Mouse (Mus musculus) mesoderm, embryonic 11.5 days (tissue): ENCODE data around the gene Slc9a3.

Source experiments
- DNase-seq: peaks from one replicate; pipeline ENCODE4 v3.0.0-alpha.2; 2012; ENCODE audit warnings: low read depth, low spot score

The Slc9a3 gene

DNA sequence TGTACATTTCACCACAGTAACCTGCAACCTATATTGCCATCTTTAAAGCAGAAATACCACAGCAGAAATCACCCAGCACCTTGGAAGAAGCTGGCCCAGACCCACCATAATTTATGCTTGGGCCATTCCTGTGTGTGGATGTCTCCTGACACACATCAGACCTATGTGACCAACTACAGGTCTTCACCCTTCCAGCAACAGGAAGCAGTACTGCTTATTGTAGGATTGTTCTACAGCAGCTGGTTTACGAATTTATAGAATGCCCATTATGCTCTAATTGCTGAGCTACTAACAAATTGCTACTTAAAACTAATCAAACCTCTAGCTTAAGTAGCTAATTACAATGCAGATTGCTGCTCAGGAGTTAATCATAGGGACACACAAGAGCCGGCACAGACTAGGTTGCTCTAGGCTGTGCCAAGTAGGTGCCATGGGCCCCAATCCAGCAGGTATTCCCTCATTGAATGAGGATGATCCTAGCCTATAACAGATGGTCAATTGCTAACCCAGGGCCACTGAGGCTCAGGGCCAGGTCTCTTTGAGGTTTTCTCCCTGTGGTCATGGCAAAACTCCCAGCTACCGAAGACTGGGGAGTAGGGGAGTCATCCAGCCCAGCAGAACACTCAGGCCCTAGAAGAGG, 24.8 kb downstream of the Slc9a3 start:
- DNase-seq = no peak

DNA sequence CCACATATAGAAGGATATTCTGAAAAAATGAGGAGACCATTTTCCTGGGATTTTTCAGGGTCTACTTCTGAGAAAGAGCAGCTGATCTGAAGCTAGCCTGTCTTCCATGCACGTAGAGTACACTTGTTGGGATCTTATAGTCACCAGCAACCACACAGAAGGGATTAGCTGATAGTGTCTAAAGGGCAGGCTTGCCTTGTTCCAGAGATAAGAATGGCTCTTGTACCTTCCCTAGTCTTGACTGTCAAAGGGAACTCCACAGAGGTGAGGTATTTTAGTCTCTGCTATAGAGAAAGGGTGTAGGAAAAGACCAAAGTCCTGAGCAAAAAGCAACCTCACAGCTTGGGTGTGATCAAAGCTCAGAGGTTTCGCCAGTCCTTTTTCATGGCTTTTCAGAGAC, 26.1 kb downstream of the Slc9a3 start:
- no peak for DNase-seq

DNA sequence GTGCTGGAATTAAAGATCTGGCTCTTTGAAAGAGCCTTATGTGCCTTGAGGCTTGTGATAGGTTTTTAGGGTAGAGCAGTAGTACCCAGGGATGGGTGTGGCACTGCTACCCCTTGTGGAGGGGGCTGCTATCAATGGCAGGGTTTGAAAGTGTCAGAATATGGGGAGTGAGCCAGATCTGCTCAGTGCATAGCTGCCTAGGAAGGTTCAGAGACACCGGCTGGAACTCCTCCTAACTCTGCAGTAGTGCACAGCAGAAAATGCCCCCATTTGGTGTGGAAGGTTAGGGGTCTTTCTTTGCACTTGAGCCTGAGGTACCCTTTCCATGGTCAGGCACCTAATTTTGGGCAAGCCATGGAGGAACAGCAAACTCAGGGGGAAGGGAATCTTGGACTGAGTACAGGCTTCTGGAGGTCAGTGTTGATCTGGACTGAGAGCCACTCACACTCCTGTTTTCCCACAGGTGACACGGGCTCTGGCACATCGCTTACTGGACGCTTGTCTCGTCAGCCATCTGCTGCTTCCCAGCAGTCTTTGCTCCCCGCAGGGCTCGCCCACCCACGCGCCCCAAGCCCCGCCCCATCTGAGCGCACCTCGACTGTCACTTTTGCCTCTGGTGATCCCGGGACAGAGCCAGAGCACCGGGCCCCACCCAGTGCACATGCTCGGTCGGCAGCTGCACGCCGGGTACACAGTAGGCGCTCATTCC, 45.2 kb downstream of the Slc9a3 start:
- DNase-seq = peak; percentile 50

DNA sequence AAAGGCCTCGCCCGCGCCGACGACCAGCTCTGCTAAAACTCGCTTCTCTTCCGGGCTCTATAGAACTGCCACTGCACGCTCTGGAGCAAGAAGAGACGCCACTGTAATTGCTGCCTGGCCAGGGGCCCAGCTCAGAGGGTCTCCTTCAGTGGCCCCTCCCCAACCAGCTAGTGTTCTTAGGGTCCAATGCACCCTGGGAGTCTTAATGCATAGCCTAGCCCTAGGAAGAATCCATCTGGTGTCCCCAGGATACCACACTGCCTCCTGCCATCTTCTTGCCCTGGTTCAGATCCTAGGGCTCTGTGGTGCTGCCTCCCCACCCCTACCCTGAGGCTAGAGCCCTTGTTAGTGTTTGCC, 45.8 kb downstream of the Slc9a3 start:
- DNase-seq = no peak

DNA sequence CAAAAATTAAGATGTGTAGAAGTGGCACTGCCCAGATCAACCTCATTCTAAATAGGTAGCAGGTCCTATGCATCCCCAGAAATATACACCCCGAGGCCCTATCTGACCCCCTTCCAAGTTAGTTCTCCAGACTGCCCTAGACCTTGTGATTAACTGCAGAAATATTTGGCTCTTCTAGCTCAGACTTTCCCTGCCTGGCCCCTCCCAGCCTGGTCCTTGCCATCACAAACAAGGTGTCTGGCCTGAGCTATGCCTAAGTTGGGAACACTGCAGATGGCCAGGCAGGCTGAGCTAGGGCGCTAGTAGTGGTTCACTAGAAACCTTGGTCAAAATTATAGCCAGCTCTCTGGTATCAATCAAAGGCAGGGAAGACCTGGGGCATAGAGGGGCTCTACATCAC, 46.2 kb downstream of the Slc9a3 start:
- no peak for DNase-seq

DNA sequence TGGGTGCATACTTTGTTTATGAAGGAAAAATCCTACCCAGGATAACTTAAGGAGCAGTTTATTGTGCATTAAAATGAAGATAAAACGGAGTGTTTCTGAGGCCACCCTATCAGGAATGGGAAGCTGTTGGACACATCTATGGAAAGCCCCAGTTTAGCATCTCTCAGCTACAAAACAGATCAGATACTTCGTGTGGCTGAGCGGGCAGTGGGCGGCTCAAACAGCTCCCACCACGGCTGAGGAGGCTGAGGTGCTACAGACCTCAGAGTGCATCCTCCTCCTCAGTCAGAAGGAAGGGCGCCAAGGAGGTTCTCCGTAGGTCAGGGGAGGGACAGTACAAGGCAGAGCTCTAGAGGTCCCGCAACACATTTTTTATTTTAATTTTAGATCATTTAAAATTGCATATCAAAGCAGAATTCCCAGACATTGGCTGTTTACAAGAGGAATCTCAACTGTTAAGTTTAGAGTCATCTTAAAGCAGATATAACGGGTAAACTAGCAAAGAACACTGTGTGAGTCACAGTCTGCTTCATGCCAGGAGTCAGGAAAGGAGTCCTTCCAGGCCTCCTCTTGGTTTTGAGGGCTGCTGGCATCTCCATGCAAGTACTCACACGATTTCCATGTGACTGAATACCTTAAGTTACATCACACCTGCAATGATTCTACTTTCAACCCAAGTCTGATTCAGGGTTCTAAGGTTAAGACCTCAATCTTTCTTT, 48.3 kb downstream of the Slc9a3 start:
- DNase-seq = no peak

DNA sequence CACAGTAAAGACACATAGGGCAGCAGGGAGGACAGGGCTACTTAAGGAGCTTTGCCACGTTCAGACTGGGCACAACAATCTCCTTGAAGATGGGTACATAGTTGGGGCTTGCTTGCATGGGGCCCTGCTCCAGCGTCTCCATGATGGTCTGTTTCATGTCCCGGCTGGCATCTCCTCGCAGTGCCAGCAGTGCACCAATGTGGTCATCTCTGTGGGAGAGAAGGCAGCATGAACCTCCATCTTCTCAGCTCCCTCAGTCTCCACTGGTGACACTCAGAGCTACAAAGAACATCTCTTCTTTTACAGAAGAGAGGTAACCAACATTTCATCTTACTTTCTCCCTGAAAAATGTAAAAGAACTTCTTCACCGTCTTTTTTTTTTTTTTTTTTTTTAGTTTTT, 50.8 kb downstream of the Slc9a3 start:
- DNase-seq = no peak

DNA sequence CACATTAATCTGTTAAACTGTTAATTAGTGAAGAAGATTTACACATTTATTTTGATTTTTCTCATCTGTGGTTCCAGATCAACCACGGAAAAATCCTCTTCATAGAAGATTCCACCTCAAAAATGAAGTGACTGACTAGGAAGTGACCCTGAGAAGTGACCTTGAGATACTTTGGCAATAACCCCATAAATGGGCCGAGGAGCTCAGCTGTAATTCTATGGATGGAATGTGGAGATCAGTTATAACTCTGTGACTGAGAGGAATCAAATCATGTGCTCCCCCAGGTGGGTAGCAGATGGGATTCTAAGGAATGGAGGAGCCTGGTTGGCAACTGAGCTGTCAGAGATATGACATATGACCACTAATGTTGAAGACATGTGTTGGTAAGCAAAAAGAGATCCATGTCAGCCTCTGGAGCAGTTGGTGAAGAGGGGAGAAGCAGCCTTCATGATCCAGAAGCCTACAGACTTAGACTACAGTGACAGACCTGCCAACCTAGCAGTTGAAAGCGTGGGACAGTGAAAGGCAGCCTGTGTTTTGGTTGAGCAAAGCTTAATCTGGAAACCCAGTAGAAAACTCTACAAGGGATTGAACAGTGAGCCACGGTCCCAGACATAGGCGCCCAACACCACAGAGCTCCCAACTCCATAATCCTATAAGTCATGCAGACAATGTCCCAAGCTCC, 61.9 kb downstream of the Slc9a3 start:
- no peak for DNase-seq

DNA sequence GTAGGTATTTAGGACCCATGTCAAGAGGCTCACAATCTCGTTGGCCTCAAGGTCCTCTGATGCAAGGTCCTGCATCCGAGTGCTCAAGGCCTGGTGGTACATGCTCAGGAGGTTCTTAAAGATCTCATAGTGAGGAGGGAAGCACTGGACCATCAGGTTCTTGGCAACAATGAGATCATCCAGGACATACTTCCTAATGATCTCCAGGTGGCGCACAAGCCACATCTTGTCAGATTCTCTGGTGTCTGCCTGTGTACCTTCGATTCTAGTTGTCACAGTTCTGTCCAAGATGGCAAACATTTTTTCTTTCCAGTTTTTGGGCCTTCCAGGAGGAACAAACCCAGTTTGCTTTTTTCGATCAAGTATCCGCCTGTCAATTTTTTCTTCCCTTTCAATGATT, 71.4 kb downstream of the Slc9a3 start:
- DNase-seq = peak; percentile 10

DNA sequence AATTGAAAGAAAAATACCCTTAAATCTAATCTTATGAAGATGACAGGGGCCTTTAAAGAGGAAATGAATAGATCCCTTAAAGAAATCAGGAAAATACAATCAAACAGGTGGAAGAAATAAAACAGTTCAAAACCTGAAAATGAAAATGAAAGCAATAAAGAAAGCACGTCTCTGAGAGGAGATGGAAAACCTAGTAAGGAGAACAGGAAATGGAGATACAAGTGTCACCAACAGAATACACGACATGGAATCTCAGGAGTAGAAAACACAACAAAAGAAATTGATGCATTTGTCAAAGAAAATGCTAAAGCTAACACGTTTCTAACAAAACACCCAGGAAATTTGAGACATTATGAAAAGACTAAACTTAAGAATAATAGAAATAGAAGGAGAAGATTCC, 75.2 kb downstream of the Slc9a3 start:
- DNase-seq = no peak

DNA sequence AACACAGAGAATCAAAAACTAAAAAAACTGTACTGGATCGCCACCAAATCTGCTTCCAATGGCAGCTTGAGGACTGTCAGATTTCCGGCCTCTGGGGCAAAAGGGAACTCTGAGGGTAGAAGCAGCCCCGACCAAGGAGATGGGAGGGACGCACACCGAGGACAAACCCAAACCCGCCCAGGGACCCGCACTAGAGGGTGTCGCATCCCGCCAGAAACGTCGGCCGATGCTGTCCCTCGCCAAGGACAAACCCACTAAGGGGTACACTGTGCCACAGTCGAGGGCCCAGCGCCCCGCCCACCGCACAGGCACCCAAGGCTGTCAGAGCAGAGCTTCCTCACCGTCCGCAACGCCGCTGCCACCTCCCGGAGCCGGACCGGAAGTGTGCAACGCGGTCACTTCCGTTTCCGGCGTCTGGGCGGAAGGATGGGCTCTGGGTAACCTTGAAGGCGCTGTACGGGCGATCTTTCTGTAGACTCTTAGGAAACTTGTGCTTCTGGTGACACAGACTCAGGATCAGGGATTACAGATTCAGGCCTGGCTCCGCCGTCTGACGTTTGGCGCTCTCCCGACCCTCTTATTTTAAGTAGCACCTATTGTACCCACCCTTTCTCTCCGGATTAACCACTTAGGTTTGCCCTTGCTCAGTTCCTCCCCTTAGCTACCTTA, 87.2 kb downstream of the Slc9a3 start, which contains the start of gene Exoc3:
Gene Exoc3, minus strand, starts transcription at position 416 of the 669 bp plus-strand sequence.
- peak; percentile 91 for DNase-seq

DNA sequence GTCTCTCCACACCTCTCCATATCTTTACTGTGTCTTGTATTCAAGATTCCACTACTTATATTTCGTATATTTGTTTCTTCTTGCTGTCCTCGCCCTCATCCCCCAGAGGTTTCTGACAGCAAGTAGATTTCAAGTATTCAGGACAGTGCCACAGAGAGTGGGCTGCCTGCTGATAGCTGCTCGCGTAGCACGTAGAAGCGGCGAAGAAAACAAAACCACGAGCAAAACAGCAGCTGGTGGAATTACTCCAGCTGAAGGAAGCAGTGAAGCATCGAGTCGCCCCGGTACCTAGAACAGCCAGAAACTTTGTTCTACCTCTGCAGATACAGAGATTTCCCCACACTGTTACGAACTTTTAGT, 87.7 kb downstream of the Slc9a3 start:
- DNase-seq = no peak

DNA sequence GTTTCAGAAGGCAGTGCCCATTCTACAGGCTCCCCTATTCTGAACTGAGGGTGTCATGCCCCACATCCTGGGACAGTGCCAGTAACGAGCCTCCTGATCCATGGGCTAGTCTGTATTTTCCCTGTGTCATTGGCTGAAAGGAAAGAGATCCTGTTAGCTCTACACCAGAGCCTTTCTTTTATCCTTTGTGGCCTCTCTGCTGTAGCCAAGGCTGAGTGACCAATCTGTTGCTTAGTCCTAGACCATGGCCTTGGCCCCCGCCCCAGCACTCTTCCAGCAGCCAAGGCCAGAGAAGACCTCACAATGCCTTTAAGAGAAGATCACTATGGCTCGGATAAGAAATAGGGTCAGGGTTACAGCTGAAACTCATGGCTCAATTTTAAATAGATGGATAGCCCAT, 97.2 kb downstream of the Slc9a3 start:
- no peak for DNase-seq
